Mouse (Mus musculus) heart, embryonic 13.5 days (tissue): ENCODE measurements around the gene Plekha1. TPM values are rescaled to one million over a fixed set of nuclear protein-coding genes. Genes with fewer than 3 reads are reported as not detected.

Experiments used
- ATAC-seq: fragments of 200-750 bp; cut with Nextera tagmentation; 2 replicates; pipeline ENCODE4 v1.8.0; 2017; ENCODE audit warnings: moderate TSS enrichment; ENCODE audit not compliant: insufficient number of reproducible peaks, low FRiP score, low TSS enrichment; ENCODE audit errors: extremely low read depth
- H3K27ac ChIP-seq: fragments of 300-500 bp; sonication (generic); replicated peaks from 2 replicates; pipeline ENCODE4 v1.5.1; 2015; ENCODE audit warnings: moderate library complexity, mild to moderate bottlenecking, inconsistent platforms
- H3K27me3 ChIP-seq: fragments of 300-500 bp; sonication (generic); replicated peaks from 2 replicates; pipeline ENCODE4 v1.6.1; 2015; ENCODE audit warnings: mild to moderate bottlenecking, inconsistent platforms
- H3K36me3 ChIP-seq: fragments of 300-500 bp; sonication (generic); 2 replicates; pipeline ENCODE4 v1.6.1; 2015; ENCODE audit warnings: mild to moderate bottlenecking, inconsistent platforms
- H3K4me1 ChIP-seq: fragments of 300-500 bp; sonication (generic); 2 replicates; pipeline ENCODE4 v1.6.1; 2015; ENCODE audit warnings: inconsistent platforms
- H3K4me2 ChIP-seq: fragments of 300-500 bp; sonication (generic); 2 replicates; pipeline ENCODE4 v1.6.1; 2015; ENCODE audit warnings: inconsistent platforms, mild to moderate bottlenecking, moderate library complexity
- H3K4me3 ChIP-seq: fragments of 300-500 bp; sonication (generic); 2 replicates; pipeline ENCODE4 v1.5.1; 2015; ENCODE audit warnings: moderate library complexity, mild to moderate bottlenecking, inconsistent platforms
- H3K9ac ChIP-seq: fragments of 300-500 bp; sonication (generic); 2 replicates; pipeline ENCODE4 v1.6.1; 2015; ENCODE audit warnings: inconsistent platforms, mild to moderate bottlenecking, moderate library complexity
- H3K9me3 ChIP-seq: fragments of 300-500 bp; sonication (generic); 2 replicates; pipeline ENCODE4 v1.6.1; 2016; ENCODE audit warnings: inconsistent platforms
- WGBS: fragments of 180-500 bp; shearing (Covaris S2); methylation state at CpG from one replicate; pipeline ENCODE4 v1.1.7; 2015; ENCODE audit warnings: mixed read lengths; 5-methylcytosine and 5-hydroxymethylcytosine counted together
- microRNA-seq: library from miRNA; unstranded; fragments of <30 nt; microRNA quantifications from one replicate; pipeline ENCODE4, GENCODE M21; 2016
- polyA plus RNA-seq: library from polyadenylated mRNA; unstranded; fragments of >200 nt; fragmentation: Nextera tagmentation; extraction: Ambion mirVana; gene quantifications from 2 replicates; pipeline ENCODE4 v1.2.1, GENCODE M21; 2015

Gene Plekha1
- polyA plus RNA-seq, 1 experiment from 2014 or later, result 41.7 TPM

GRCm38 (mm10) chr7:130961429-130961828, 95.9 kb downstream of the Plekha1 start:
- Histone ChIP-seq H3K36me3 (peaks cover 10% of the 10 kb centered on the region; the same call in 1 of the 2 replicates), H3K4me1 (peaks cover 66% of the 10 kb centered on the region), H3K9ac (no peak overlapping the region), H3K4me3 (no peak overlapping the region), H3K4me2 (no peak overlapping the region), H3K27ac (peak overlapping the region; percentile 71), H3K27me3 (no peaks in the 10 kb centered on the region), H3K9me3 (no peaks in the 10 kb centered on the region)
- WGBS, result 69% methylated on average over 6 of the region's 6 CpGs
- no peak for ATAC-seq

Small RNA genes lying within 50 kb of the gene (microRNA-seq; reads per million reads assigned to microRNA genes)
- 0.61 reads per million for gene Mir7061

Other genes with a start within 250 kb of the Plekha1 start
- gene Btbd16, start 91.7 kb upstream of the Plekha1 start, polyA plus RNA-seq, result 0.13 TPM in 1 of 2 replicates, not detected in the other
- 52.9 and 65.4 TPM in 2 replicates for gene Htra1, start 70.4 kb downstream of the Plekha1 start, polyA plus RNA-seq
- not detected in 2 replicates for gene Dmbt1, start 166.3 kb downstream of the Plekha1 start, polyA plus RNA-seq